Mouse (Mus musculus): ENCODE results near the gene Kcns1.

The Kcns1 gene

DNA sequence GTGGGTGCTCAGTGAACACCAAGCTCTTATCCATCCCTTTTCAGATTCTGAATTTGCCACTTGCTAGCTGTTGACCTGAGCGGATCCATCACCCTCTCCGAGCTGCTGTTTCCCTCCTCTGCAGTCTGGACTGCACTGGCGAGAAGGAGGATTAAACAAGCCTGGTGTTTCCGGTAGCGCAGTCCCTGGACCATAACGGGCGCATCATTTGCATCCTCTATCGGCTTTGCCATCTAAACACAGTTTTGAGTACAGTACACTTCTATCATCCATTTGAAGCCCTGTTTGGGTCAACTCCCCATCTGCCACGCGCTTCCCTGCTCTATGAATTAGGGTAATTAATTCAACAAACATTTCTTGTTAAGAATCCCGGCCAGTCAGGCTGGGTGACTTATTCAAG is 587 bp downstream of the Kcns1 start:
- DNase-seq (ENCODE audit: inconsistent ontology term) = no peak

DNA sequence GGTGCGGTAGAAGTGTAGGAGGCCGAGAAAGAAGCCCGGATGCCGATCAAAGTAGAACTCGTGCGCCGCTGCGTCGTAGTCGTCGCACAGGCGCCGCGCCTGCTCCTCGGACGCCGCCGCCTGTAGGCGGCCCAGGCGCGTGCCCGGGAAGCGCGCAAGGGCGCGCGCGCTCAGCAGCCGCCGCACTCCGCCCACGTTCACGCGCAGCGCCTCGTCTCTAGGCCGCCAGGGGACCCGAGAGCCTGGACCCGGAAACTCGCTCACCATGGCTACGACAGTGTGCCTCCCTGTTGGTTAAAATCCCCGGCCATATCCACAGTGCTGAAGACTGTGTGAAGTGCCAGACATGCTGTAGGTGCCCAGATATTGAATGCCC is 2.4 kb downstream of the Kcns1 start:
- DNase-seq (ENCODE audit: inconsistent ontology term) = no peak

DNA sequence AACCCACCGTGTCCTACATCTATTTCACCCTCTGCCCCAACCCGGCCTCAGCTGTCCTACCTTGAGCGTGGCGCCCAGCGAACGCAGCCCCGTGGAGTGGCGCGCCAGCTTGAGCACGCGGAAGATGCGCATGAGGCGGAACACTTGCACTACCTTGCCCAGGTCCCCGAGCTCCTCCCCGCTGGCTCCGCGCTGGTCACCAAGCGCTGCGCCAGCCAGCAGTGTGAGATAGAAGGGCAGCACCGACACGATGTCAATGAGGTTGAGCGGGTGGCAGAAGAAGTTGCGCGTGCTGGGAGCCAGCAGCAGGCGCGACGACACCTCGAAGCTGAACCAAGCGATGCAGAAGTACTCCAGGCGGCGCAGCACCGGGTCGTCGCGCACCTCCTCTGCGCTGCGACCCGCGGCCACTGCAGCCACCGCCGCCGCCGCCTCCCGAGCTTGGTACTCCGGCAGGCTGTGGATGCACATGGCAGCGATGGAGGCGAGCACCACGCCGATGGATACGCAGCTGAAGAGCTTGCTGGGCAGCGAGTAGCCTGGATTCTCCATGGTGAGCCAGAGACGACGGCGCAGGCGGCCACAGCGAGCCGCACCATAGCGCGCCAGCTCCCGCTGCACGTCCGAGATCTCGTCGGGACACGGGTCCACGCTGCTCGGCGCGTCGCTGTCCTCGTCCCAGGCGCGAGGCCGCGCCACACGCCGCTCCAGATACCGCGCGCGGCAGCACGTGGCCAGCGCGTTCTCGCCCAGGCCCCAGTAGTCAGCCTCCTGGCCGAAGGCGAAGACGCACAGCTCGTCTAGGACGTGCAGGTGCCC is 3.0 kb downstream of the Kcns1 start:
- no peak for DNase-seq (ENCODE audit: inconsistent ontology term)

DNA sequence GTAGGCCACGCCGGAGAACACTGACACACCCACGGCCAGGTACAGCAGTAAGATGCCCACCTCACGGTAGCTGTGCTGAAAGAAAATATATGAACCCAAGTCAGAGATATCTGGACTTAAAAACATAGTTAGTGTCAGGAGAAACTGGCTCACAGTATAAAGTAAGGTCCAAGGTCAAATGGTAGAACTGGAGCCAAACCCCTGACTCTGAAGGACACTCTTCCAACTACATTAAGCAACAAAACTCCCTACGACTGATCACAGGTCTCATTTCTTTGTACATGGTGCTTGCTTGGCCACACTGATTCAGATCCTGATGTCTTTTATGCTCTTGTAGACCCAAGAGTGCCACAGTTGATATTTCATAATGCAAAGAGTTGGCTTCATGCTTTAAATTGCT is 6.0 kb downstream of the Kcns1 start:
- DNase-seq (ENCODE audit: inconsistent ontology term) = no peak

DNA sequence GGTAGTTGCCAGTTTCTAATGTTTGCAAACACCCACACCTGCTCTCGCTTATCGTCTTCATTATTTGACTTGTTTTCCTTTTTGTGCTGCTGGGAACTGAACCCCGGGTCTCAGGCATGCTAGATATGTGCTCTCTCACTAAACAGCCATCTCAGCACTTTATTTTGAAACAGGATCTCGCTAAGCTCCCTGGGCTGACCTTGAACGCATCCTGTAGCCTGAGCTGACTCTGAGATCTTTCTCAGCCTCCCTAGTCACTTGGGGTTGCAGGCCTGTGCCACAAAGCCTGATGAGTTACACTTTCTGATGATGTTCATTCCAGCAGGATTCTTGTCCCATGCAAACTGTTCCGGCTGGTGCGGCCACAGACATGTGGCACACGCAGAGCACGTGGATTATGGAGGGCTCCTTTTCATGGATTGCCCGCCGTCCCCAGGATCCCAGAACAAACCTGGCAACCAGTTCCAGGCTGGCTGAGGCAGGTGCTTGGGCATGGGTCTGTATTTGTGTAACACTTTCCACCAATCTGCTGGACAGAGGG is 9.3 kb downstream of the Kcns1 start:
- DNase-seq (ENCODE audit: inconsistent ontology term) = no peak

DNA sequence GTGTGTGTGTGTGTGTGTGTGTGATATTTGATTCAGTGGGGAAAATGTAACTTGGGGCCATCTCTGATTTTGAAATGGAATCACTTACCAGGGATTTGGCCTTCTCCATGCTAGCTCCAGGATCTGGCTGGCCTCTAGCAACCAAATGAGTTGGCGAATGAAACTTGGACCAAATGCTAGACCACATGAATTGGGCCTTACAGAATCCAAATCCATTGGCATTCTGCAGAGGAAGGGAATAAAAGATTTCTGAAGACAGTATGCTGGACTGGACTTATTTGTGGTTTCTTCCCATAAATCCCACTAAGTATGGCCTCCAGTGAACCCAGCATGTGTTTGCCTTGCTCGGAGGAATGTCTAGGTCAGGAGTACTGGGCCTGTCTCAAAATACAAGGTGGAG is 12.1 kb downstream of the Kcns1 start:
- DNase-seq (ENCODE audit: inconsistent ontology term) = peak; percentile 57

DNA sequence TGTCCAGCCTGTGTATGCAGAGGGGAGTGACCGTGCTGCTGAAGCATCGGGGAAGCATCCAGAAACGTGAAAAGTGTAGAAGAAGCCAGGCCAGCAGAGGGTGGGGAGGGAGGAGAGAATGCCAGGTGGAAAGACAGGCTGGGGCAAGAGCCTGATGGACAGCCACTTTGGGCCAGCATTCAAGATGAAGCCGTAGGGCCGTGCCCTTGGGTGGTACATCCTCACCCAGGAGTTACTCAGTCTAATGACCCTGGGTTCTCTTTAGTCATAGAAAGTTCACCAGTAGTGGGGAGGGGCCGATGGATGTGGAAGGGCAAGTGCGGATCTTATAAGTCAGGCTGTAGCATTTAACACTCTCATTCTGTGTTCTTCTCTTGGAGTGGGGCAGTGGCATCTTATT is 14.8 kb downstream of the Kcns1 start:
- DNase-seq (ENCODE audit: inconsistent ontology term) = no peak

DNA sequence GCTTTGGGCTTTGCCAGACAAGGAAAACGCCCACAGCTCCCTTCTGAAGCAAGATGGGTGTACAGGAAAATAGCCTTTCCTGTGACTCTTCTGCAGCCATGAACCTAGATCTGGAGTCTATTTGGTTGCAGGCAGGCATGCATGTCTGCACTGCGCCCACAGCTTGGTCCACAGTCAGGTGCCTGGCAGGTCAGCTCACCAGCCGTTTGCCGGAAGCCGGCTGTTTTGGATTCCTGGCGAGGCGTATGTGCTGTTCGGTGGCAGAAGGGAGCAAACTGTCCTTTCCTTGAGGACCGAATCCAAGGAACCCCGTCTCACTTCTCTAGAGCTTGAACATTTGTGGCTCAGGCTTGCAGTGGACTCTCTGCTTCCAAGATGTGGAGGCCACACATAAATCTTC is 16.9 kb downstream of the Kcns1 start:
- no peak for DNase-seq (ENCODE audit: inconsistent ontology term)

DNA sequence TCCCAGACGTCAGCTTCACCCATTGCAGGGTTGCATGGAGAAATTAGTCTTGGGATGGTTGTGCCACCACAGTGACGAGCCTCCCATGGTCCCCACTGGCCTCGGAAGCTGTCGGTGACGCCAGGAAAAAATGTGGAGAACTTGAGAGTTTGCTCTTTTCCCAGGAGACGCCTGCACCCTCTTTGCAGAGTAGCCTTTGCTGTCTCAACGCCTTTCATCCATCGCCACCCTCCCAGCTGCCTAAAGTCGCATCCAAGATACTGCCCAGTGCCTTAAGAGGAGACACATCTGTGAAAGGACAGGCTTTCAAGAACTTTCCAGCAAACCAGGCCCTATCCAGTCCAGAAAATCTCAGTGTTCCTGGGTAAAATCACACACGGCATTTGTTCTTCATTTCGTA is 18.6 kb downstream of the Kcns1 start:
- DNase-seq (ENCODE audit: inconsistent ontology term) = no peak

DNA sequence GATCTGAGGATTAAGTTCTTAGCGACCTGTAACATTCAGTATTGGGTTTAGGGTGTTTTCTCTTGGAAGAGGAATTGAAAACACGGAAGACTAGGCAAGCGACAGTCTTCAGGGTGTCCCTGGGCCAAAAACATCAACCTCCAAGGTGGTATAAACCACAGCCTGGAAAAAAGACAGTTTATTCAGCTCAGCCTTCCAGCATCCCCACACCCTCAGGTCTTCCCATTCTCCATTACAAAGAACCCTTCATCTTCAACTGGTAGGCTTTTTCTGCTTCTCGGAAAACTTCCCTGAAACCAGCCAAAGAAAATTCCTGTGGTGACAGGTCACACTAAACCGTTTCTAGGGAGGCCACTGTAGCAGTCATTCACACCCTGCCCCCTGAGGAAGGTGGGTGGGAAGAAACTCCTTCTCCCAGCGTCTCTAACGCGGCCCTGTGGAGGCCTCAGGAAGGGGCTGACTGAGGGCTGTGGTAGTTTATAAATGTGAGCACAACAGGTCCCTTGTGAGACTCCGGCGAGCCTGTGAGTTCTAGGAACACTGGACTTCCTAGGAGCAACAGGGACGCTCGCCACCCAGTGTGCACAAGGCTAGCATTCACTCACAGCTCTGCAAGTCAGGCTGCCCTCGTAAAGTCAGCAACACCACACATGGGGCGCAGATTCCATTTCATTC is 20.7 kb downstream of the Kcns1 start:
- peak; percentile 60 for DNase-seq (ENCODE audit: inconsistent ontology term)

DNA sequence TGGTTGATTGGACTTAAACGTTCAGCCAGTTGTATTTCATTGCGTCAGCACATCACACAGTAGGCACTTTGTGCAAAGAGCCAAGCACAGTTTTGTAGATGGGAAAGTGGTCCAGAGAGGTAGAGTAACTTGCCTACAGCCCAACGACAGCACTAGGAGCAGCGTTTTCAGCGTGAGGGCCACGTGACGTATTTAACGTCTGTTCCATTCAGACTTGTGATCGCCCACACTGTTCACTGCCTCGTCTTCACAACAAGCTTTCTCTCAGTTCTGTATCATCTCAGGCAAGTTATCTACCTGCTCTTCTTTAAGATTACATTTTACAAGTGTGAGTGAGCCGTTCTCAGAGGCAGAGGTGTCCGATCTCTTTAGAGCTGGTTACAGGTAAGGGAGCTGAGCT is 24.4 kb downstream of the Kcns1 start:
- DNase-seq (ENCODE audit: inconsistent ontology term) = no peak

DNA sequence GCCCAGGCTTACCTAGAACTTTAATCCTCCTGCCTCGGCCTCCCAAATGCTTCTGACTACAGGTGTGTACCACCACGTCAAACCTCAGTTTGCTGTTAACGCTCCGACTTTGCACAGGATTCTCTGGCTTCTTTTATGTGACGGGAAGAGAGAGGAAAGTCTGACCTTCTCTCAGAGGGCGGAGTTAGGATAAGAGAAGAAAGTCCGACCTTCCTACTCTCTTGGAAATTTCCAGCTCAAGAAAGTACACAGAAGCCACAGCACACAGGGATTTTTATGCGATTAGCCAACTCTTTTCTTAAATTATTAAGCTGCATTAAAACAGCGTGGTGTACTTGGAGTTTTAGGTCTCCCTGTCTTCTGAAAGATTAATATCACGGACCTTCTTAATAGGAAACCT is 26.4 kb downstream of the Kcns1 start:
- DNase-seq (ENCODE audit: inconsistent ontology term) = no peak

DNA sequence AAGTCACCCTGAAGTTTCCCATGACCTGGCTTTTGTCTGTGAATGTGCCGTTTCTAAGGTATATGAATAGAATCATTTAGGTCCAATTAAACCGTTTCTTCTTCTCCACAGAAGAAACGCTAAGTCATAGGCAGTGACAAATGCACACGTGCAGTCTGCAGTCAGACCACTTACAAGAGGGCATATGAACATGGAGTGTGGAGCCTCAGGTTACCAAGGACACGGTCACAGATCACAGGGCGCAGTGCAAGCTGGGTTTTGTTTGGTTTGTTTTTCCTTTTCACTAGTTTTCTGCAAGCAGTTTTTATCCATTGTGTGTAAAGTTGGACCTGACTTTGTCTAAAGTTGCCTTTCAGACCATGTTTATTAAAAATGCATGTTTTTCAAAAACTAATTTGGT is 26.9 kb downstream of the Kcns1 start:
- DNase-seq (ENCODE audit: inconsistent ontology term) = no peak

DNA sequence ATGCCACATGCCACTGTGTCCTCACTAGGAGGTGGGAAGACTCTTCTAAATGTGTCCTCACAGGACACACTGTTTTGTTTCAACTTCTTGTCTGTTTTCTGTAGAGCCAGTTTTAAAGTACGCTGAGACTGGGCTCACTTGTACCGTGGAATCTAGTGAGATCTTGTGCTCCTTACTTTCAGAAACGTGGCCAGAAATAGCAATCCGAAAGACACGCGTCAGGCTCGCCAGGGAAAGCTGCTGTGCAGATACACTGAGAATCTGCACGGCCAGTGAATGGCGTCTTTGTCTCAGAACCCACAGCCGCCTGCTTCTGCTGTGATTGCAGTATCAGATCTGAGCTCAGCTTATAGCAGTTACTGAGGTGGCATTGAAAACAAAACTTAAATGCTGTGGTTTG is 28.9 kb downstream of the Kcns1 start:
- peak; percentile 69 for DNase-seq (ENCODE audit: inconsistent ontology term)

DNA sequence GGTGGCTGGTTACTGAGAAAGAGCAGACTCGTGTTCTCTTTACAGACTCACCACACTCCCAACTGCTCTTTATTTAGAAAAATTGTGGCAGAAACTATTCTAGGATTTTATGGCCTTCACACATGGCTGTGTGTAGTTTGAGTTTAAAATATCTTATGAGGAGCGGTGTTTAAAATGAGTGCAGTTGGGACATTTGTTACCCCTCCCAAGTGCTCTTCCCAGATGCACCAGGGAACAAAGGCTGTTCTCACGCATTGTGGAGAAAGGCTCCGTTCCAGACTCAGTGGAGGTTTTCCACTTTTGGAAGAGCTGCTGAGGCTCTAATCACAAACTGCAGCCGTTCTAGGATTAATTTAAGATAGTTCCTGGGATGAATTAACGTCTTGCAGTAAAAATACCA is 33.2 kb downstream of the Kcns1 start:
- DNase-seq (ENCODE audit: inconsistent ontology term) = no peak

DNA sequence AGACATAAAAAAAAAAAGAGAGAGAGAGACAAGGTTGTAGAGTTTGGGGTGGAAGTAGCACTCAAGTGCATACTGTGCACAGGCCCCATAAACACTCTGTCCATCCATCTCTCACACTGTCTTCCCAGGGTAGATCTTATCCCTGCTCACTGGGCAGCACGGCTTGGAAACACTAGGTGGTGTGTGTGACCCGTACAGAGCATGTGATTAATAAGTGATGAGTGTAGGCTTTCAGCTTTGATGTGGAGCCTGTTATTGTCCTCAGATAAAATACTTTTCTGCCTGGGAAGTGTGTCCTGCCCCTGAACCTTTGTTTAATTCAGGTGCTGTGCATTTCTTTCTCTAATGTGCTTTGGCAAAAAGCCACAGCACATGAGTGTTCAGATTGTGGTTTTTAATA is 34.5 kb downstream of the Kcns1 start:
- DNase-seq (ENCODE audit: inconsistent ontology term) = peak; percentile 25

DNA sequence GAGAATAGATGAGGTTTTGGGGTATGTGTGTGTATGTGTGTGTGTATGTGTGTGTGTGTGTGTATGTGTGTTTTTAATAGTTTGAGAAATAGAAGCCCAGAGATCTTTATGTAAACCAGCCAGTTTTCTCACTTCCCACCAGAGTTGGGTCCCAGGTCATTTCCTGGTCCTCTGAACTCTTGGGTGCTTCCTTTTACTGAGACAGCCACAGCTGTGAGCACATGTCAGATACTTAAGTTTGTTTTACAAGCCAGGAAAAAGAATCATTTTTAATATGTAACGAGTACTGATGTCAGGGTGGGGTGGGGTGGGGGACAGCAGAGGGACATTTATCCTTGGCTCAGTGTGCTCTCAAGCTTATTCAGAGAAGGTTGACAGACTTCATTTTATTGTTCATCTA is 35.5 kb downstream of the Kcns1 start:
- no peak for DNase-seq (ENCODE audit: inconsistent ontology term)

DNA sequence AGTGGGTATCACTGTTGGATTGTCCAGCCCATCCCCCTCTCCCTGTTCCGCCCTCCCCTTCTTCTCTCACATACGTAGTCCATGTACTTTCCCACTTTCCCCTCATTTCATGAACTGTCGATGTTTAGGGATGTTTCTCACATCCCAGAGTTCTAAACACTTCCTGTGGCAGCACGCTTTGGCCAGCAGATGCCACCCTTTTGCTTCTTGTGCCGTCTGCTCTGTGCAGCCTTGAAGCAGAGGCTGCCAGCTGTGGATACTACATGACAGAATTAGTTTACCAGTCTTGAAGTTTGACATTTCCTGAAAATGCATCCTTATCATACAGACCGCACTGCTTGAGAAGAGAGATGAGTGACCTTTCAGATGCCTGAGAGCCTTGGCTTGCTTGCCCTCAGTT is 36.4 kb downstream of the Kcns1 start:
- DNase-seq (ENCODE audit: inconsistent ontology term) = no peak

DNA sequence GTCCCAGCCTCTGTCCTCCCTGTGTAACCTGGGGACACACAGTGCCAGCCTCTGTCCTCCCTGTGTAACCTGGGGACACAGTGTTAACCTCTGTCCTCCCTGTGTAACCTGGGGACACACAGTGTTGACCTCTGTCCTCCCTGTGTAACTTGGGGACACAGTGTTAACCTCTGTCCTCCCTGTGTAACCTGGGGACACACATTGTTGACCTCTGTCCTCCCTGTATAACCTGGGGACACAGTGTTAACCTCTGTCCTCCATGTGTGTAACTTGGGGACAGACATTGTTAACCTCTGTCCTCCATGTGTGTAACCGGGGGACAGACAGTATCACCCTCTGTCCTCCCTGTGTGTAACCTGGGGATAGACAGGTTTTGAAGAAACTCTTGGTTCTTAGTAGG is 39.3 kb downstream of the Kcns1 start:
- DNase-seq (ENCODE audit: inconsistent ontology term) = no peak

DNA sequence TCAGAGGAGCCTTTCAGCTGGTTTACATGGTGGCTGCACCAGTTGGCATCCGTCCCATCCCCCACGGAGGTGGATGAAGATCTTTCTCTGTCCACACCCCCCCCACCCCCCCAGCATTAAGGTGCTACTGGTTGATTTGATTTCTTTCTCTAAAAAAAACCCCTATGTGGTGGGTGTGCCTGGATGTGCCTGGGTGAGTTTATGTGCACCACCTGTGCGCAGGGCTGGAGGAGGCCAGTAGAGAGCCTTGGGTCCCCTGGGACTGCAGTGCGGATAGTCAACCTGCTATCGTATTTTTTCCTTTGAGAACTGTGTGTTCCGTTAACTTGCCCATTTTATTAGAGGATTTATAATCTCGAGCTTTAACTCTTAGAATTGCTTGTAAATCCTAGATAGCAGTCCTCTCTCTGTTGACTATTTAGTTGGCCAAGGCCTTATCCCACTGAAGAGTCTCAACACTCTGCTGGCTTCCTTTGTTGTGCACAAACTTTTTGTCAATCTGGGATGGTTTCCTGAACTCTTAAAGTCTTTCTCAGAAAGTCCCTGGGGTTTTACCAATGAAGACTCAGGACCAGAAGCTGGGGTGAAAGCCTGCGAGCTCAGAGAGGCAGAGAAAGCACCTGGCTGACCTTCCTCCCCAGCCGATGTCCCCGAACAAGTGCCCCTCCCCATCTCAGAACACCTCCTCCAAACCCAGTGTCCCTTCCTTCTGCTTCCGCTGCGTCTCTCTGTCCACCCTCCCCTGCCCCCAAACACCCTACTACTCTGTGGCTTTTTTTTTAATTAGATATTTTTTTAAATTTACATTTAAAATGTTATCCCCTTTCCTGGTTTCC is 42.1 kb downstream of the Kcns1 start:
- no peak for DNase-seq (ENCODE audit: inconsistent ontology term)

DNA sequence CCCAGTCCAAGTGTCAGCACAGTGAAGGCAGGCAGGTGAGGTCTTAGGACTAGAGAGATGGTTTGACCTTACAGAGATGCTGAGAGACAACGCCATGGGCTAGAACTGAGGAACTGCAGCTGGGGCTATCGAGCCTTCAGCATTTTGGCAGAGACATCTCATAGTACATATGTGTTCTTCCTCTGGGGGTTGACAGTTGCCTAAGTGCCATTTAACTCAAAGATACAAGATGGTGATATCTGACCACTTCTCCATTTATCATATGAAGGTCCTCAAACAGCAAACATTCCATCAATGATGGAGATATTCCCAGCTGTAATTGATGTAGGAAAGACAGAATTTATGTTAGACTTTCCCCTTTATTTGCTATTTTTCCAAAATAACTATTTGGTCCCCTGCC is 43.6 kb downstream of the Kcns1 start:
- no peak for DNase-seq (ENCODE audit: inconsistent ontology term)

DNA sequence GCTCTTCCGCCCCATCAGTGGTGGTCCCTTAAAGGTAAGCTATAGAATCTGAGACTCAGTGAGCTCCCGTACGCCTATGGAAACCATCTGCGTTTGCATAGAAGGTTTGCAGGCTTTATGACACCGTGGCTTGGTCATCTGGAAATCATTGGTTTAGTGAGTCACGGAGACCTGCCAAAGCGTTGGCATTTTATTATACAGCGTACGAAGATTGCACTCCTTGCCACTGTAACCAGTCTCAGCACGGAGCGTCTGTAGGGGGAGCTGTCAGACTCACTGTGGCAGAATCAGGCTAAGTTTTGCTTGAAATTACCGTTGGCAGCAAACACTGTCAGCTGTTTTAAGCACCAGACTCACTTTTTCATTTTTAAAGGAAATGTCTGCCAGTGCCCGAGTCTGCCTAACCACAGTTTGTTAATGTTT is 44.4 kb downstream of the Kcns1 start:
- DNase-seq (ENCODE audit: inconsistent ontology term) = peak; percentile 32

Measured in Muller cell, postnatal 12 days (primary cell).